Mouse (Mus musculus) cerebellum, adult 2 months (tissue): ENCODE results near the gene Rgl1.

ENCODE experiments used
- CTCF ChIP-seq: fragments of 200-500 bp; IDR thresholded peaks from 2 replicates; pipeline ENCODE4 v1.5.1; 2011; ENCODE audit warnings: low read depth, mild to moderate bottlenecking, control low read depth, low read length, moderate library complexity, borderline replicate concordance; ENCODE audit not compliant: insufficient read depth
- POLR2A ChIP-seq: fragments of 200-500 bp; IDR thresholded peaks from 2 replicates; pipeline ENCODE4 v1.6.1; 2011; ENCODE audit warnings: low read length, control low read depth, borderline replicate concordance; ENCODE audit not compliant: insufficient read depth

DNA sequence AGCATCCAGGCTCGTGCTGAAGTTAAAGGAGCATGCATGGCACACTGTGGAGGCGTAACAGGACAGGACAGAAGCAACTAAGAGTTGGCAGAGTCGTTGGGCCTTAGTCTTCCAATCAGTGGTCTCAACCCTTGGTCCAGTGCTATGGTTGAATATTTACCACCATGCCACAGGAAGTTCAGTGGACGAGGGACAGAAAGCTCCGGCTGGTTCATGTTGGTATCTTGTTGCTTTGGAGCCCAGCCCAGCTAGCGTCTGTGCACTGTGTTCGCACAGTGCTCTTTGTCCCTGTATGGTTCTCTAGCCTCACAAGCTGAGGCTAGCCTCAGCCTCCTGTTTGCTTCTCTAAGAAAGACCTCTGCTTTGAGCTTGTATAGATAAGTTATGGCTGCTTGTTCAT lies 231.6 kb downstream of the Rgl1 start:
- TF ChIP-seq POLR2A (no peak), CTCF (no peak)
